Mouse (Mus musculus) ovary, postnatal 14 days (tissue): ENCODE results near the gene Stx17.

Experiments
- DNase-seq: peaks from one replicate; pipeline ENCODE4 v3.0.0; 2022; ENCODE audit warnings: low spot score

Stx17 gene

GRCm38 (mm10) chr4:48124773-48125469 lies at the start of gene Stx17:
Stx17 (plus strand) TSS chr4:48124915.
- peak; percentile 74 for DNase-seq

- no peak for DNase-seq
Observed at GRCm38 (mm10) chr4:48076693-48077471, 47.8 kb upstream of the Stx17 start.

DNA sequence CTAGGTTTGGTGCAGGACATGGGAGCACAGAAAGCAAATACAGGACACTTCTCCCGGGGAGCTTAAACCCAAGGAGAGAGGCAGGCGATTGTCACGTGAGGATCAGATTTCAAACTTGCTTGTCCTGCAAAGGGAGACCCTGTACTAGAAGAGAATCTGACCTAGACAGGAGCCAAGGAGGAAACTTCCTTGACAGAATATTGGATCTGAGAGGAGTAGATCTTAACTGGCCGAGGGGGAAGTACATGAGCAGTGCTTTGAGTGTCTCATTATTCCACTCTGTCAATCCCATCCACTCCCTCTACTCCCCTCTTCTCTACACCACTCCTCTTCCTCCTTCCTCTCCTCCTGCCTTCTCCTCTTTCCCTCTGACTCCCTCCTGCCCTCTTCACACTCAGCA lies 46.5 kb upstream of the Stx17 start:
- DNase-seq: no peak

DNA sequence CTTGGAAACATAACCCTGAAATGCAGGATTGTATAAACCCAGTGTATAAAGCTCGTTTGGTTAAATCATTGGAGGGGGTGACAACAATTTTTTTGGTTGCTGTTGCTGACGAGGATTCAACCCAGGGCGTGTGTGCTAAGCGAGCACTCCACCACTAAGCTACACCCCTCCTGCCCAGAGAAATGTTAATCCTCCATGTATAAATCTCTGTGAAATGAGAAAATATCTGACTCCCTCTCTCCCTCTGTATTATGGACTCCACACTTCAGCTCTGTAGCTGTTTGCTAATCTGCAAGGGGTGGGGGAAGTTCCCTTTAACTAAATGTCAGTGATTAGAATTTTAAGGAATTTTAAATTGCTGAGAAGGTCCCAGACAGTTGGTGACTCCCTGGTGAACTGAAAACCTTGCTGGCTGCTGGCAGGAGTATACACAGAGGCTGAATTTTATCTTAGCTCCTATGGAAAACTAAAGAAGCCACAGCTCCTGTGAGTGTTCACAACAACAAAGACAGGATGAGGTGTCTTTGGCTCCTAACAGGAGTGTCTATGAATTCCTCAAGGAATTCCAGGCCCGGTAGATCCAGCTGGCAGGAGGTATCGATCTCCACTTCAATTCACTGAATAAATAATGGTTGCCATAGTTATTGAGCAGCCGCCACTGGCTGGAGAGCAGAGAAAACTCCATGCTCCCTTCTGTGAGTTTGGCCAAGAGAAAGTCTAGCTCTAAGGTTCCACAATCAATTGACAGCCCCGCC lies 45.3 kb upstream of the Stx17 start:
- DNase-seq: no peak

DNA sequence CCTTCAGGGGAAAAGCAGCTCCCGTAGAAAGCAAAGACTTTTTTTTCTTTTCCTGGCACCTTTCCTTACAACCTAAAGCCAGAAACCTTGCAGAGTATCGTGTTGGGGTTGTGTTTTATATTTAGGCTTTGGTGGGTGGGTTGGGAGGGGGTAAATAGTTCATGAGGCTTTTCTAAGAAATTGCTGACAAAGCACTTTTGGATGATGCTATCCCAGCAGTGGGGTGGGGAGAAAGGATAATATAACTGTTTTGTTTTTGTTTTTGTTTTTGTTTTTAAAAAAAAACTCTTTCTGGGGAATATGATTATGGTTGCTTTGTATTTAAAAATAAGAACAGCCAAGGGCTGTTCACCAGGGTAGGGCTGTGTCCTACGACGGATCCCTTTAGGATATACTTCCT lies 41.3 kb upstream of the Stx17 start:
- DNase-seq: no peak

- DNase-seq: no peak
Observed at GRCm38 (mm10) chr4:48086609-48087008, 38.1 kb upstream of the Stx17 start.

DNA sequence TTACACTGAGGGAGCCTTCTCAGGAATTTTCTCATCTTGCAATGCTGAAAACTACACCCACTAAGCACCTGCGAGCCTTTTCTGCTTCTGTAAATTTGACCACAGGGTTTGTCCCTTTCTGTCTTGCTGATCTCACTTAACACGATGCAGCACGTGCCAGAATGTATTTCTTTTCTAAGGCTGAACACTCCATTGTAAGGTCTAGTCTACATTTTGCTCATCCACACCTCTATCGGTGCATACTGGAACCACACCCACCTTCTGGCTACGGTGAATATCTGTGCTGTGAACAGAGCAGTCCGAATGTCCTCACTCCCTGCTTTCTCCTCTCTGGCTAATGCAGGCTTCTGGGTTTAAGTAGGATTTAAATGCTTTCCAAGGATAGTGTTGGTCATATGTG lies 37.2 kb upstream of the Stx17 start:
- DNase-seq: no peak

DNA sequence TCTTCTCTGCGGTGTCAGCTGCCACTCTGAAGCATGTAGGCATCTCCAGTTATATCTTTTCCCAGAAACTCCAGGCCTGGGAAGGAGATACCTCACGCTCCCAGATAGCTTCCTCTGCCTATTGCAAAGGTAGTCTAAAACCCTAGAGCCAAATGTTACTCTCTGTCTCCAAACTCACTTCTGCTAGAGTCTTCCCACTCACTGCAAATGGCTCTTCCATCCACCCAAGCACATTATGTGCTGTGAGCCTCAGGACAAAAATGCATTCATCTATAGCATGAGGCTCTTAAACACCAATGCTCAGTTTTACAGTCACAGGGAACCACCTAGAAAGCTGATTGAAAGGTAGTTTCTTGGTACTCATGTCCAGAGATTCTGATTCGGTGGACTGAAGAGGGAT lies 31.5 kb upstream of the Stx17 start:
- no peak for DNase-seq

DNA sequence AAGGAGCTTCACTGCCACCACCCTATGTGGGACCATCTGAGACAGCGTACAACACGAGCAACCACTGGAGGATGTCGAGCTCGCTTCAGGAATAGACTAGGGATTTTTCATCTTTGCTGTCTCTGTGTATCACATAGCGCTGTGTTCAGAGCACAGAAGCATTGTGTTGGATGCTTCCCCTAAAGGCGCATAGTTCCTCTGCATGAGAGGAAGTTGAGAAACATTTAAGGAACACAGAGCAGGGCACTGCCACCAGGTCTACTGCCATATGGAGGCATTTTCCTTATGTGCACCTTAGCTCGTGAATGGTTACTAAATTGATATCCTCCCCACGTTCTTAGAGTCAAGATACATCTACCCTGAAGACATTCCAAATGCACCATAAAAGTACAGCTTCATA lies 24.5 kb upstream of the Stx17 start:
- no peak for DNase-seq

GRCm38 (mm10) chr4:48101981-48102380 lies 22.7 kb upstream of the Stx17 start:
- no peak for DNase-seq

- DNase-seq: no peak
Observed at GRCm38 (mm10) chr4:48105387-48105786, 19.3 kb upstream of the Stx17 start.

- no peak for DNase-seq
Observed at GRCm38 (mm10) chr4:48107086-48107485, 17.6 kb upstream of the Stx17 start.

- DNase-seq: no peak
Observed at GRCm38 (mm10) chr4:48108591-48108990, 16.1 kb upstream of the Stx17 start.

DNA sequence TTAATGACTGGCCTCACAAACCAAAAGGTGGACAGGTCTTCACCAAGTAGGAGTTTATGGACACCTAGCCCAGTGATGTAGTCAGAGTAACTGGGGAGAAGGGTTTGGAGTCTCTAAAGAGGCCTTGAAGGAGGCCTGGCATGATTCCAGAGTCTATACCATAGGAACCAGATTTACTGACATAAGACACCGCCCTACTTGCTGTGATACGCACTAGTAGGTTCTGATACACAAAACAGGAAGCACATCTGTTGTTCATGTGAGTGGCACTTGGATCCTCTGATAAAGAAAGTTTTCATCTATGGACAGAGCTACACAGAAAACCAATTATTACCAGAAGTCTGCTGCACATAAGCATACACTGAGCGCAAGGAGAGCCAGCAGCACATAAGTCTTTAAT lies 14.4 kb upstream of the Stx17 start:
- no peak for DNase-seq

GRCm38 (mm10) chr4:48116191-48116590 lies 8.5 kb upstream of the Stx17 start:
- DNase-seq: peak; percentile 6

DNA sequence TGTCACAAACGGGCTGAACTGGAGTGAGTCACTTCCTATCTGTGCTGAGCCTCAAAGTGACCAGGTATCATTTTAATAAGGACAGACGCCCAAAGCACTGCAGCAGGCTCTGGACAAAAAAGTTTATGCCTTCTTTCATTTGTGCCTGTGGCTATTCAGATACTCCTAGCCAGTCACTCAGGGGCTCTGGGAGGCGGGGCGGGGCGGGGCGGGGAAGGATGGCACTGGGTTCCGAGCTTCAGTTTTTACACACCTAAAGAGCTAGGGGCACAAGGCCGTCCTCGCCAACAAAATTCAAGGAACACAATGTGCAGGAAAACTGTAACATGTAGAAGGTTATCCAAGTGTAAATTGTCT lies 321 bp upstream of the Stx17 start:
- DNase-seq: no peak

DNA sequence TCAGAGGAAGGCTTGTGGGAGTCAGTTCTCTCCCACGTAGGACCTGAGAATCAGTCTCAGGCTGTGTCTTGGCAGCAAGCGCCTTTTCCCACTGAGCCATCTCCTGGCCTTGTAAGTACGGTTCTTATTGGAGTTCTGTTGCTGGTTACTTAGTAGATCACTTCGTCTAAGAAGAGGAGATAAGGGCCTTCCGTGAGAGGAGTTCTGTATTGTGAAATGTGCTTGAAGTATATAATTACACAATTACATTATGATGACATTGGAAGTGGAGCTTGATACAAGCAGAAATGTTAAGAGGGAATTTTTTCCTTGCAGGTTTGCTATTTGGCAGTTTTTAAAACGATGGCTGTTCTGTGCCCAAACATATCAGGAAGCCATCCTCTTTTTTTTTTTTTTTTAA lies 5.6 kb downstream of the Stx17 start:
- no peak for DNase-seq

DNA sequence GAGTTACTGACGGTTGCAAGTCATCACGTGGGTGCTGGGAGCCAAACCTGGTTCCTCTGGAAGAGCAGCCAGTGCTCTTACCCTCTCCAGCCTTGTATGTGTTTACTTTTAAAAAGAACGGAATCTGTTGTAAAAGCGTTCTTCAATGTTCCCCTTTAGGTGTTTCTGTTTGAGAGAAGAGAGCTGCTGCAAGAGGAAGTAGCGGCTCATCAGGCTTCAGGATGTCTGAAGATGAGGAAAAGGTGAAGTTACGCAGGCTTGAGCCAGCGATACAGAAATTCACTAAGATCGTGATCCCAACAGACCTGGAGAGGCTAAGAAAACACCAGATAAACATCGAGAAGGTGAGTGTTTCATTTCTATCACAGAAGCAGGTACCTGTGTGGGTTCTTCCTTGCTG lies 6.9 kb downstream of the Stx17 start:
- DNase-seq: no peak

GRCm38 (mm10) chr4:48132721-48133120 lies 8.0 kb downstream of the Stx17 start:
- DNase-seq: no peak

- no peak for DNase-seq
Observed at GRCm38 (mm10) chr4:48149492-48149891, 24.8 kb downstream of the Stx17 start.

GRCm38 (mm10) chr4:48153229-48153628 lies 28.5 kb downstream of the Stx17 start:
- DNase-seq: no peak

DNA sequence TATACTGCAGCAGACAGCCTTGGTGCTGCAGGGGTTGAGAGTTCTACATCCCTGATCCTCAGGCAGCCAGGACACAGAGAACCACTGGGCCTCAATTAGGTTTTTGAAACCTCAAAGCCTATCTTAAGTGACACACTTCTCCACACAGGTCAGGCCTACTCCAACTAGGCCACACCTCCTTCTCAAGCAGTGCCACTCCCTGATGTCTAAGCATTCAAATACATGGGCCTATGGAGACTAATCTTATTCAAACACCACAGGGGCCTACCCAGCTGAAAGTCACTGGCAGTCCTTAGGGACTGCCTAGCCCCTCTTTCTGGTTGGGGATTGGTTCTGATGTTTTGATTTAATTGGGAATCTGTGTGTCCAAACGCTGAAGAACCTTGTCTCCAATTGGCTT lies 31.1 kb downstream of the Stx17 start:
- no peak for DNase-seq

DNA sequence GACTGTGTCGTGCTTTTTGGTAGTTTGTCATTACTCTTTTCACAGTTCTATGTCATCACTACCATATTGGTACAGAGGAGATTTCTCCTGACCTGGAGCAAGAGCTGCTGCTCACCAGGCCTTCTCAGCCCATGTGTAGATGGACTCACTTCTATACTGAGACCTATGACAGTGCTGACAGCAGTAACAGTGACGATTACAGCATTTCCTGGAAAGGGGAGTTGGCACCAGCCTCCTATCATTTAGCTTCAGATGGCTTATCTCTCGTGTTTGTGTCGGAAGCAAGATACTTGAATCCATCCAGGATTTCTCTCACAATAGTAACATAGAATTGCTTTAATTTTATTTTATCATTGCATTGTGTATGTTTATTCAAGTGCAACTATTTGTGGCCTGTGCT lies 35.7 kb downstream of the Stx17 start:
- DNase-seq: no peak
